Mouse (Mus musculus): Measurements from ENCODE around the gene Tdrd7.

Tdrd7 gene

GRCm38 (mm10) chr4:45964771-45965439 is at the start of gene Tdrd7:
TSS of gene Tdrd7 (plus strand) at chr4:45965334.
- no peak for DNase-seq (ENCODE audit: low read depth in 1 of 2, low spot score in 2 of 2)

GRCm38 (mm10) chr4:45917091-45917490 is 48.0 kb upstream of the Tdrd7 start:
- DNase-seq (ENCODE audit: low read depth in 1 of 2, low spot score in 2 of 2), result no peak

DNA sequence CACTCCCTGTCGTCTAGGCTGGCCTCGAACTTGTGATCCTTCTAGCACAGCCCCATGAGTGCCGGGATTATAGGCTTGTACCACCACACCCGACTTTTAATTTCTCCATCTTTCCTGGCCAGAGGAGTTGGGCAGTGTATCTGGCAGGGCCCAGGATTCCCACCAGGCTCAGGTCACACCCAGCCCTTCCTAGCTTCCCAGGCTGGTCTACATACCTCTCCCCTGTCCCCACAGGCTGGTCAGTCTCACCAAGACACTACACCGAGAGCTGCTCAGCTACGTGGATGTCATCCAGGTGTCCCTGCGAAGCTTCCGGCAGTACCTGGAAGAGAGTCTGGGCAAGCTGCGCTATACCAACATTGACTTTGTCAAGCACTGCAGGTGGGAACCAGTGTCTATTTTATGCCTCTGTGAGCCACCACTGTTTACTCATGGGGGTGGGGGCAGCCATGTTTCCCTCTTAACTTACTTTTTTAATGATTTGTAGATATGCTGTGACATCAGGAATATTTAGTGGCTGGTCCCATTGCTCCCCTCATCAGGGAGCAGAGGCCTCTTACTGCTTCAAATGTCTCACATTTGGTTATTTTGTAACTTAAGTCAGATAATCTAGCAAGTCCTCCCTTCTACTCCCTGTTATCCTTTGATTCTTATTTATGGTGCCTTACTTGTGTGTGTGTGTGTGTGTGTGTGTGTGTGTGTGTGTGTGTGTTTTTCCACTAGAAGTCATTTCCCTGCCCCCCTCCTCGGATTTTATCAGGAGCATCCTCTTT is 43.3 kb upstream of the Tdrd7 start:
- DNase-seq (ENCODE audit: low read depth in 1 of 2, low spot score in 2 of 2), result no peak

- DNase-seq (ENCODE audit: low read depth in 1 of 2, low spot score in 2 of 2), result no peak
Measured at GRCm38 (mm10) chr4:45924011-45924410, 41.1 kb upstream of the Tdrd7 start.

DNA sequence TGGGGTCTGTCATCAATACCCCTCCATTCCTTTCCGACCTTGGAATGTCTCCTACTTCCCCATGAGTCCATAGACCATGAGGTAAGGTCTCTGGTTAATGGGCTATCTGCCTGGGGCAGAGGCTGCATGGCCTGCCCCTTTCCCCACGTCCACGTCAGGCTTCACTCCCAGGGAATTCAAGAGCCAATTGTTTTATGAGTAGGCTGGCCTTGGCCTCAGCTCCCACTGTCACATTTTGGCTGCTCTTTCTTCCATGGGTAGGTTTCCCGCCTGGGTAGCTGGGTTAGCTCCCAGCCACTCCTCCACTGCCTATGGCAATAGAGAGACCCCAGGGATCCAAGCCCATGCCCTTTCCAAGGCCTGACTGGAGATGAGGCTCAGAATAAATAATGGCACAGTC is 36.6 kb upstream of the Tdrd7 start:
- no peak for DNase-seq (ENCODE audit: low read depth in 1 of 2, low spot score in 2 of 2)

- peak in 1 of 2 experiments; percentile 17 for DNase-seq (ENCODE audit: low read depth in 1 of 2, low spot score in 2 of 2)
Measured at GRCm38 (mm10) chr4:45941628-45942044, 23.5 kb upstream of the Tdrd7 start.

DNA sequence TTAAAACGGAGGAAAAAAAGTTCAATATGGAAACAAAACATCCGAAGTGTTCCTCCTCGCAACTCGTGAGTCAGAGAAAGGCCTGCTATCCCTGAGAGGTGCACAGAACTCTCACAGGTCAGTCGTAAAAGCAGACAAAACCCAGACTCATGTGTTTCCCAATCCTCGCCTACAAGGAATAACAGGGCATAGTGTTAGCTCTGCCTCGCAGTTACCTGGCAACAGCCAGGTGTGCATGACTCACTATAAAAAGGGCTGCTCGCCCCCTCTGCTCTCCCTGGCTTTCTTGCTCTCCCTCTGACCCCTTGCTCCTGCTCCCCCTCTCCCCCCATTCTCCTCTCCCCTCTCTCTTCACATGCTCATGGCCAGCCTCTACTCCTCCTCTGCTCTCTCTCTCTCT is 17.4 kb upstream of the Tdrd7 start:
- DNase-seq (ENCODE audit: low read depth in 1 of 2, low spot score in 2 of 2), result no peak

- DNase-seq (ENCODE audit: low read depth in 1 of 2, low spot score in 2 of 2), result peak; percentile 40 to 59
Measured at GRCm38 (mm10) chr4:45949109-45949848, 15.9 kb upstream of the Tdrd7 start.

DNA sequence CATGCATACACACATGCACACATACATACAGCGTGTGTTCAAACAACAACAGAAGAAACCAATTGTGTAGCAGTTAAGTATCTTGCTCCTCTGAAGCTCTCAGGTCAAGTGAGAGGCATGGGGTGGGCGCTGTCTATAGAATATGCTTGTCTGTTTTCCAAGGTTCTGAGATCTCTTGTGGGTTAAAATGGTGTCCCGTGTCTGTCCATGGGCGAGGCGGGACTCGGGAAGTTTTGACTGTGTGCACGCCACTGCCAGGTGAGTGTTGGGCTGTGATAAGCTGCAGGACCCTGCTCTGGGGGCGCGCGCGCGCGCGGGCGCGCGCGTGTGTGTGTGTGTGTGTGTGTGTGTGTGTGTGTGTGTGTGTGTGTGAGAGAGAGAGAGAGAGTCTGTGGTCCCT is 13.3 kb upstream of the Tdrd7 start:
- no peak for DNase-seq (ENCODE audit: low read depth in 1 of 2, low spot score in 2 of 2)

- no peak for DNase-seq (ENCODE audit: low read depth in 1 of 2, low spot score in 2 of 2)
Measured at GRCm38 (mm10) chr4:45953025-45953919, 11.9 kb upstream of the Tdrd7 start.

- DNase-seq (ENCODE audit: low read depth in 1 of 2, low spot score in 2 of 2), result no peak
Measured at GRCm38 (mm10) chr4:45955235-45955634, 9.9 kb upstream of the Tdrd7 start.

DNA sequence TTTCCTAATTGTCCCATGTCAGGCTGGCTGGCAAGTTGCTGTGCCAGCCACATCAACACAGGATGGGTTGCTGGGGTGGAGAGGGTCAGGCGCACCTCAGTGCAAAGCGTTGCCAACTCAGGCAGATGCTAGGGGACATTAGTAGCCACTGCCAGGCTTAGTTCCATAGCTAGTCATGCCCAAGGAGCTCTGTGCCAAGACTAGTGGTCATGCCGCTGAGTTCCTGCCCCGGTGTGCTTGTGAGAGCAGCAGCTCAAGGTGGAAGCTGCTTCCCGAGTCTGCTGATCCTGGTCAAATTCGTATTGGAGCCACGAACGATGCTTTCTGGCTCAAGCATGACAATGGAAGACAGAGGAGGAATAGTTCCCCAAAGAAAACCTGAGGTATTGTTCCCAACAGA is 9.0 kb upstream of the Tdrd7 start:
- DNase-seq (ENCODE audit: low read depth in 1 of 2, low spot score in 2 of 2), result no peak

DNA sequence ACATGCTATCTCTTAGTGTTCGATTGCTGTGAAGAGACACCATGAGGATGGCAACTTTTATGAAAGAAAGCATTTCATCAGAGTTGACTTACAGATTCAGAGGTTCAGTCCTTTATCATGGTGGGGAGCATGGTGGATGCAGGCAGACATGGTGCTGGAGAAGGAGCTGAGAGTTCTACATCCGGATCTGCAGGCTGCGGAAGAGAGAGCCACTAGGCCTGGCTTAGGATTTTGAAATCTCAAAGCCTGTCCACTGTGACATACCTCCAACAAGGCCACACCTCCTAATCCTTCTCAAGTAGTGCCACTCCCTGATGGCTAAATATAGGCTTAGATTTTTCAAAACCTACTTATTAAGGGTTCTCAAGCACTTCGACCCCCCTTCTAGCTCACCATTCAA is 8.4 kb upstream of the Tdrd7 start:
- DNase-seq (ENCODE audit: low read depth in 1 of 2, low spot score in 2 of 2), result no peak

- DNase-seq (ENCODE audit: low read depth in 1 of 2, low spot score in 2 of 2), result no peak
Measured at GRCm38 (mm10) chr4:45965737-45966447, 758 bp downstream of the Tdrd7 start.

GRCm38 (mm10) chr4:45966716-45967115 is 1.6 kb downstream of the Tdrd7 start:
- DNase-seq (ENCODE audit: low read depth in 1 of 2, low spot score in 2 of 2), result no peak

GRCm38 (mm10) chr4:45967479-45968341 is 2.6 kb downstream of the Tdrd7 start:
- DNase-seq (ENCODE audit: low read depth in 1 of 2, low spot score in 2 of 2), result no peak

DNA sequence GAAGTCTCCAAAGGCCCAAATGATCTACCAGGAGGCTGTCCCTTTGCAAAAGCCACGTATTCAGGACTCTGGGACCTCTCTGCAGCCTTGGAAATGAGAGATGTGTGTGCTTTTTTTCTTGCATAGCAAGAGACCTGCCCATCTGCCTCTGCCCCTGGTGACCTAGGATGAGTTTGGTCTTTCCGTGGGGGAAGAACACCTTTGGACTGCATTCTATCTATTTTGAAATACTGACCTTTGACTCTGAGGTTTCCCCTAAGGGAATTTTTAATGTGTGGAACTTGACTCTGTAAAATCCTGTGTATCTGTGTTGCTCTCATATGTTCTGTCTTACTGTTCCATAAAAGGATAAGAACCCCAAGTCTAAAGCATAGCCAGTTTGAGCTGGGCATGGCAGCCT is 3.9 kb downstream of the Tdrd7 start:
- DNase-seq (ENCODE audit: low read depth in 1 of 2, low spot score in 2 of 2), result no peak

DNA sequence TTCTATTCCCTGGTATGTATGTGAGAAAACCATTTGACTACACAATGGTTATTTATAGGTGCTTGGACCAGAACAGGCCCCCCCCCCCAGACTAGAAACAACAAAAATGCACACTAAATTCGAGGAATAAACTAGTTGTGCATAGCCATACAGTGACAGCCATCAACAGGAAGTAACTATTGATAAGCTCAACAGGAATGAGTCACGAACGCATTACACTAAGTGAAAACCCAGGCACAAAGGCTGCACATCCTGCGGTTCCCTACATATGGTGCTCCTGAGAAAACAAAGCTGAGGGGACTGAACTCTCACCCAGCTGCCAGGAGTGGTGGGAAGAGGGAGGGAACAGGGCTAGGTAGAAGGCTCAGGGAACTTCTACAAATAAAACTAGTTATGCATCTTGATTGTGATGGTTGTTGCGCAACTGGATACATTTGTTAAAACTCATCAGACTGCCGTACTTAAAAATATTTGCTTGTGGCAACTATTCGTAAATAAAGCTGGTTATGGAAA is 5.0 kb downstream of the Tdrd7 start:
- no peak for DNase-seq (ENCODE audit: low read depth in 1 of 2, low spot score in 2 of 2)

- DNase-seq (ENCODE audit: low read depth in 1 of 2, low spot score in 2 of 2), result peak; percentile 95 to 99
Measured at GRCm38 (mm10) chr4:45971806-45972447, 6.8 kb downstream of the Tdrd7 start.

Measured in monocyte, adult 2 months (primary cell).